Mouse (Mus musculus) kidney, postnatal 0 days (tissue): ENCODE results near the gene Mgat1. TPM values are rescaled to one million over a fixed set of nuclear protein-coding genes. Genes with fewer than 3 reads are reported as not detected.
A peak's percentile ranks its signal among the peaks of the same experiment; 100 is the strongest.

Experiments
- ATAC-seq: fragments of 200-750 bp; cut with Nextera tagmentation; replicated peaks from 2 replicates; pipeline ENCODE4 v1.8.0; 2017; ENCODE audit warnings: low read depth, moderate number of reproducible peaks, moderate TSS enrichment, moderate library complexity; ENCODE audit not compliant: low FRiP score
- DNase-seq: peaks from one replicate; pipeline ENCODE4 v3.0.0-alpha.2; 2016; ENCODE audit warnings: low spot score
- H3K27ac ChIP-seq: fragments of 300-500 bp; sonication (generic); 2 replicates; pipeline ENCODE4 v1.5.1; 2014; ENCODE audit warnings: mild to moderate bottlenecking
- H3K27me3 ChIP-seq: fragments of 300-500 bp; sonication (generic); 2 replicates; pipeline ENCODE4 v1.6.1; 2014; ENCODE audit warnings: low read length, mixed read lengths; ENCODE audit not compliant: insufficient read depth
- H3K36me3 ChIP-seq: fragments of 300-500 bp; sonication (generic); 2 replicates; pipeline ENCODE4 v1.6.1; 2014; ENCODE audit warnings: low read length, mixed read lengths; ENCODE audit not compliant: insufficient read depth
- H3K4me1 ChIP-seq: fragments of 300-500 bp; sonication (generic); replicated peaks from 2 replicates; pipeline ENCODE4 v1.6.1; 2014; ENCODE audit warnings: antibody characterized with exemption, low read length, mixed read lengths; ENCODE audit not compliant: insufficient read depth
- H3K4me2 ChIP-seq: fragments of 300-500 bp; sonication (generic); 2 replicates; pipeline ENCODE4 v1.6.1; 2014; ENCODE audit warnings: mild to moderate bottlenecking, low read length, moderate library complexity, mixed read lengths
- H3K4me3 ChIP-seq: fragments of 300-500 bp; sonication (generic); replicated peaks from 2 replicates; pipeline ENCODE4 v1.5.1; 2014; ENCODE audit warnings: low read depth, low read length
- H3K9ac ChIP-seq: fragments of 300-500 bp; sonication (generic); 2 replicates; pipeline ENCODE4 v1.6.1; 2014; ENCODE audit warnings: low read depth, low read length
- H3K9me3 ChIP-seq: fragments of 300-500 bp; sonication (generic); replicated peaks from 2 replicates; pipeline ENCODE4 v1.6.1; 2016; ENCODE audit warnings: low read length, inconsistent platforms, mixed read lengths
- CTCF ChIP-seq: IDR thresholded peaks from 2 replicates; pipeline ENCODE4 v1.5.1; 2016; ENCODE audit warnings: antibody characterized with exemption, low read depth, mild to moderate bottlenecking, moderate library complexity
- WGBS: fragments of 180-500 bp; shearing (Covaris S2); extraction: QIAGEN DNeasy Blood & Tissue Kit; methylation state at CpG from one replicate; pipeline ENCODE4 v1.1.7; 2014; 5-methylcytosine and 5-hydroxymethylcytosine counted together
- polyA plus RNA-seq: library from polyadenylated mRNA; unstranded; fragments of >200 nt; fragmentation: Nextera tagmentation; extraction: Ambion mirVana; gene quantifications from 2 replicates; pipeline ENCODE4 v1.2.1, GENCODE M21; 2015

Gene Mgat1
- polyA plus RNA-seq, 1 experiment from 2014 or later: 75.2 TPM

DNA sequence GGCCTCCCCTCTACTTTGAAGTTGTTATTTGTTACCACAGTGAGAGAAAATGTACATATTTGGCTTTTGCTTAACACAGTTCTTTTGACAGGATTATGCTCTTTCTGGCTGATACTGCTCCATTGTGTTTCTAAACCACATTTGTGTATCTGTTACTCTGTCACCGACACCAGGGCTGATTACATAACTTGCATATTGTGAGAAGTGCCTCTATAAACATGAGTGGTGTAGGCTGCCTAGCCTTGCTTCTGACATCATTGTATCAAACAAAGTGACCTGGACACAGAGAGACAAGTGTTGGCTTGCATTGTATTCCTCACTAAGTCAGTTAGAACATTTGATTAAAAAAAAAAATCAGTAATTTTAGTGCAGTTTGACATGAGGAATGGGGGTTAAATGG, 15.8 kb downstream of the Mgat1 start:
- H3K4me2 ChIP-seq: no peak overlapping the region
- TF ChIP-seq CTCF: no peak
- H3K4me1 ChIP-seq: no peaks in the 10 kb centered on the region
- H3K36me3 ChIP-seq: peaks cover 23% of the 10 kb centered on the region
- H3K27me3 ChIP-seq: no peaks in the 10 kb centered on the region
- ATAC-seq: no peak
- no peak overlapping the region for H3K9ac ChIP-seq
- no peak overlapping the region for H3K4me3 ChIP-seq
- 74% methylated on average over 1 of the region's 1 CpGs for WGBS
- no peak for DNase-seq
- no peaks in the 10 kb centered on the region for H3K9me3 ChIP-seq
- H3K27ac ChIP-seq: no peak overlapping the region

DNA sequence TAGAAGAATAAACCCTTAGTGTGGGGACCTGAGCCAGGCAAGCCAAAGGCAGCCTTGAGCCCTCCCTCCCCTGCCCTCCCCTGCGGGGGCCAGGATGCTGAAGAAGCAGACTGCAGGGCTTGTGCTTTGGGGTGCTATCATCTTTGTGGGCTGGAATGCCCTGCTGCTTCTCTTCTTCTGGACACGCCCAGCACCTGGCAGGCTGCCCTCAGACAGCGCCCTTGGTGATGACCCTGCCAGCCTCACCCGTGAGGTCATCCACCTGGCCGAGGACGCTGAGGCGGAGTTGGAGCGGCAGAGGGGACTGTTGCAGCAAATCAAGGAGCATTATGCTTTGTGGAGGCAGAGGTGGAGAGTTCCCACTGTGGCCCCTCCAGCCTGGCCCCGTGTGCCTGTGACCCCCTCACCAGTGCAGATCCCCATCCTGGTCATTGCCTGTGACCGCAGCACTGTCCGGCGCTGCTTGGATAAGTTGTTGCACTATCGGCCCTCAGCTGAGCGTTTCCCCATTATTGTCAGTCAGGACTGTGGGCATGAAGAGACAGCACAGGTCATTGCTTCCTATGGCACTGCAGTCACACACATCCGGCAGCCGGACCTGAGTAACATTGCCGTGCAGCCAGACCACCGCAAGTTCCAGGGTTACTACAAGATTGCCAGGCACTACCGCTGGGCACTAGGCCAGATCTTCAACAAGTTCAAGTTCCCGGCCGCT, 16.8 kb downstream of the Mgat1 start:
- H3K27me3 ChIP-seq: no peaks in the 10 kb centered on the region
- ATAC-seq (peak; percentile 50), DNase-seq (no peak)
- TF ChIP-seq CTCF: no peak
- H3K4me2 ChIP-seq: no peak overlapping the region
- H3K9ac ChIP-seq: no peak overlapping the region
- peaks cover 20% of the 10 kb centered on the region for H3K36me3 ChIP-seq
- H3K27ac ChIP-seq: no peak overlapping the region
- no peaks in the 10 kb centered on the region for H3K9me3 ChIP-seq
- WGBS: 87% methylated on average over 21 of the region's 21 CpGs
- H3K4me3 ChIP-seq: no peak overlapping the region
- no peaks in the 10 kb centered on the region for H3K4me1 ChIP-seq

DNA sequence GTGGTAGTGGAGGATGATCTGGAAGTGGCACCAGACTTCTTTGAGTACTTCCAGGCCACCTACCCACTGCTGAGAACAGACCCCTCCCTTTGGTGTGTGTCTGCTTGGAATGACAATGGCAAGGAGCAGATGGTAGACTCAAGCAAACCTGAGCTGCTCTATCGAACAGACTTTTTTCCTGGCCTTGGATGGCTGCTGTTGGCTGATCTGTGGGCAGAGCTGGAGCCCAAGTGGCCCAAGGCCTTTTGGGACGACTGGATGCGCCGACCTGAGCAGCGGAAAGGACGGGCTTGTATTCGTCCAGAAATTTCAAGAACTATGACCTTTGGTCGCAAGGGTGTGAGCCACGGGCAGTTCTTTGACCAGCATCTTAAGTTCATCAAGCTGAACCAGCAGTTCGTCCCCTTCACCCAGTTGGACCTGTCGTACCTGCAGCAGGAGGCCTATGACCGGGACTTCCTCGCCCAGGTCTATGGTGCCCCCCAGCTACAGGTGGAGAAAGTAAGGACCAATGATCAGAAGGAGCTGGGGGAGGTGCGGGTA, 17.4 kb downstream of the Mgat1 start:
- Histone ChIP-seq H3K36me3 (peaks cover 19% of the 10 kb centered on the region), H3K9ac (no peak overlapping the region)
- DNase-seq: no peak

DNA sequence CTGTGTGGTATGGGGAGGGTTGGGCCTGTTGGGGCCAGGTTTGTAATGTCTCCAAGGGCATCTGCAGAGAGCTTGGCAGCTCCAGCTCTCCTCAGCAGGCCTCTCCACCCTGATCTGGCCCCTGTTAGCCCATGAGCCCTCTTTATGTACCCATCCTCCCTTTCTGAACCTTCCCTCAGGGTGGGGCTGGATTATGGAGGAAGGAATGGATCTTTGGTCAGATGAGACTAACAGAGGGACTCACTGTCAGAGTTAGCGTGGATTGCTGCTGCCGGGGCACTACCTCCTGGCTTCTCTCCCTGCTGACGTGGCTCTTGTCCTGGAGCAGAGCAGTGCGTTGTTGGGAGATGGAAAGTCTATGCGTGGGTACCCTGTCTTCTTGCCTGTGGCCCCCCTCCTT, 18.3 kb downstream of the Mgat1 start:
- no peak overlapping the region for H3K4me3 ChIP-seq
- H3K4me1 ChIP-seq: no peaks in the 10 kb centered on the region
- H3K36me3 ChIP-seq: peaks cover 19% of the 10 kb centered on the region
- no peak overlapping the region for H3K9ac ChIP-seq
- ATAC-seq (no peak), DNase-seq (no peak)
- WGBS: 86% methylated on average over 5 of the region's 5 CpGs
- H3K27me3 ChIP-seq: no peaks in the 10 kb centered on the region
- TF ChIP-seq CTCF: no peak
- H3K4me2 ChIP-seq: no peak overlapping the region
- H3K27ac ChIP-seq: no peak overlapping the region
- no peaks in the 10 kb centered on the region for H3K9me3 ChIP-seq

More for the DNA sequence above, 17.4 kb downstream of the Mgat1 start:
- WGBS: 87% methylated on average over 14 of the region's 14 CpGs
- ATAC-seq: peak; percentile 56
- Histone ChIP-seq H3K9me3 (no peaks in the 10 kb centered on the region), H3K4me2 (no peak overlapping the region), H3K4me3 (no peak overlapping the region), H3K4me1 (no peaks in the 10 kb centered on the region), H3K27ac (no peak overlapping the region), H3K27me3 (no peaks in the 10 kb centered on the region)
- TF ChIP-seq CTCF: no peak

- no peak for DNase-seq
- H3K4me2 ChIP-seq: no peak overlapping the region
- no peaks in the 10 kb centered on the region for H3K9me3 ChIP-seq
- H3K27me3 ChIP-seq: no peaks in the 10 kb centered on the region
- WGBS: 91% methylated on average over 6 of the region's 6 CpGs
- ATAC-seq: no peak
- peaks cover 19% of the 10 kb centered on the region for H3K36me3 ChIP-seq
- no peak overlapping the region for H3K27ac ChIP-seq
- no peak overlapping the region for H3K4me3 ChIP-seq
- H3K9ac ChIP-seq: no peak overlapping the region
- no peaks in the 10 kb centered on the region for H3K4me1 ChIP-seq
- TF ChIP-seq CTCF: no peak
Observed at GRCm38 (mm10) chr11:49263149-49263548, 19.2 kb downstream of the Mgat1 start.

DNA sequence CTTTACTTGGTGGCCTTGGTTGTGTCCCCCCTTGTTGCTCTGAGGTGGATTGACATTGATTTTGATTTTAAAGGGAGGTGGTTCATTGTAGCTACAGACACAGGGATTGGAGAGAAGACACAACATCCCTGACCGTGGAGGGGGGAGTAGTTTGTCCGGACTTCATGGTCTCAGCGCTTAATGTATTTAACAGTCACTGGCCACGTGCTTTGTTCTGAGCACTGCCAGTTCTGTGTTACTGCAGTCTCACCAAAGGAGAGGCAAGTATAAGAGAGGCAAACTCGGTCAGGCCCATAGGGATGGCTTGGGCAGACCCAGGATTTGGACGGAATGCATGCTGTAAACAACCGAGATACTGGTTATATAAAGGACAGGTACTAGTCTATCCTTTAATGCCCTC, 20.1 kb downstream of the Mgat1 start:
- no peak overlapping the region for H3K27ac ChIP-seq
- ATAC-seq (no peak), DNase-seq (no peak)
- no peak overlapping the region for H3K4me3 ChIP-seq
- H3K27me3 ChIP-seq: no peaks in the 10 kb centered on the region
- no peak overlapping the region for H3K9ac ChIP-seq
- H3K4me2 ChIP-seq: no peak overlapping the region
- 89% methylated on average over 7 of the region's 7 CpGs for WGBS
- no peaks in the 10 kb centered on the region for H3K4me1 ChIP-seq
- TF ChIP-seq CTCF: no peak
- H3K36me3 ChIP-seq: peaks cover 19% of the 10 kb centered on the region
- no peaks in the 10 kb centered on the region for H3K9me3 ChIP-seq
